In genomic region chr10:79768400-79768799, GRCm38 (mm10) we compare ENCODE assay signal across 8 mouse cellular contexts. TPM values are rescaled to one million over a fixed set of nuclear protein-coding genes. Genes with fewer than 3 reads are reported as not detected.
DNase-seq lines count a peak whose midpoint lies in the region; ATAC-seq and TF ChIP-seq lines count a peak whose summit lies in the region.

No protein-coding gene starts in this region.

- no peak for TF ChIP-seq POLR2A in liver, adult 2 months (IDR thresholded peaks at IDR 0.05; ENCODE audit: extremely low read depth, insufficient read depth, low read length)

- H3K27ac ChIP-seq in heart, embryonic 12.5 days (ENCODE audit: poor library complexity, severe bottlenecking): no peak overlapping the region
- no peak overlapping the region for H3K27ac ChIP-seq in liver, adult 2 months (replicated peaks; ENCODE audit: insufficient read depth, low read depth, low read length)

- 0 out of 2 replicates have a peak, but pooled peaks cover 5% of the 10 kb centered on the region for H3K27me3 ChIP-seq in heart, embryonic 12.5 days (replicated peaks)
- no peaks in the 10 kb centered on the region for H3K27me3 ChIP-seq in liver, adult 2 months (ENCODE audit: control insufficient read depth, insufficient read depth, low read length)
- no peaks in the 10 kb centered on the region for H3K27me3 ChIP-seq in splenic B cell, adult 2 months (ENCODE audit: control insufficient read depth, insufficient read depth, low read length, poor library complexity, severe bottlenecking)

- H3K4me2 ChIP-seq in heart, embryonic 12.5 days: no peak overlapping the region

- WGBS in heart, embryonic 12.5 days: 1% methylated on average over 5 of the region's 5 CpGs
- WGBS in liver, adult 2 months: 11% methylated on average over 5 of the region's 5 CpGs

- no peak overlapping the region for H3K9ac ChIP-seq in heart, embryonic 12.5 days
- no peak overlapping the region for H3K9ac ChIP-seq in liver, adult 2 months (ENCODE audit: low read depth, low read length)

- TF ChIP-seq CTCF in liver, adult 2 months (IDR thresholded peaks at IDR 0.05; ENCODE audit: low read depth, low read length): peak; percentile 90

- DNase-seq in heart, adult 18-20 months: peak; percentile 70 to 87
- DNase-seq in cerebellum, adult 8-10 months: peak; percentile 79
- DNase-seq in frontal cortex, postnatal 25 days (ENCODE audit: low spot score in 2 of 2): peak; percentile 63 to 70
- DNase-seq in kidney, adult 9 months: peak; percentile 88
- DNase-seq in liver, adult 2 months (ENCODE audit: extremely low read depth, low read depth, low spot score): peak; percentile 25
- DNase-seq in neural tube, embryonic 10.5 days (ENCODE audit: extremely low spot score, low spot score): peak; percentile 86
- peak; percentile 82 for DNase-seq in splenic B cell, adult 2 months (ENCODE audit: low read depth, low spot score)

- no peak overlapping the region for H3K4me3 ChIP-seq in heart, embryonic 12.5 days
- no peak overlapping the region for H3K4me3 ChIP-seq in liver, adult 2 months (ENCODE audit: insufficient read depth, low read depth, low read length)

- H3K9me3 ChIP-seq in heart, embryonic 12.5 days (replicated peaks): 0 out of 2 replicates have a peak, but pooled peaks cover 5% of the 10 kb centered on the region

- peaks cover 34% of the 10 kb centered on the region for H3K4me1 ChIP-seq in heart, embryonic 12.5 days (replicated peaks)
- peaks cover 20% of the 10 kb centered on the region for H3K4me1 ChIP-seq in liver, adult 2 months (ENCODE audit: control insufficient read depth, insufficient read depth, low read length)

- ATAC-seq in heart, embryonic 12.5 days (ENCODE audit: insufficient number of reproducible peaks, low FRiP score): no peak

- peaks cover 22% of the 10 kb centered on the region for H3K79me2 ChIP-seq in liver, adult 2 months (ENCODE audit: control insufficient read depth, insufficient read depth, low read length)

- no peaks in the 10 kb centered on the region for H3K36me3 ChIP-seq in heart, embryonic 12.5 days
- no peaks in the 10 kb centered on the region for H3K36me3 ChIP-seq in liver, adult 2 months (ENCODE audit: control insufficient read depth, insufficient read depth, low read length)
- no peaks in the 10 kb centered on the region for H3K36me3 ChIP-seq in splenic B cell, adult 2 months (ENCODE audit: control insufficient read depth, insufficient read depth, low read length, poor library complexity, severe bottlenecking)

RNA-seq across cellular contexts. Expression of gene Rnf126, which starts 1.6 kb away (rescaled TPM):
- total RNA-seq in heart, adult 18-20 months (2021): 10 to 100 TPM; 22.0 to 23.1 TPM
- polyA plus RNA-seq in heart, embryonic 12.5 days (2016; fragmentation: Nextera tagmentation; extraction: Ambion mirVana): 78.7 and 78.9 TPM in 2 replicates
- total RNA-seq in liver, adult 2 months (2014; rRNA removed): 7.6 and 11.7 TPM in 2 replicates
- 65.1 and 70.6 TPM in 2 replicates for polyA plus RNA-seq in liver, adult 2 months (2012; rRNA removed)

RNA-seq across cellular contexts. Expression of gene Fstl3, which starts 8.7 kb away (rescaled TPM):
- 1 to 10 TPM; 3.5 to 4.5 TPM for total RNA-seq in heart, adult 18-20 months (2021)
- polyA plus RNA-seq in heart, embryonic 12.5 days (2016; fragmentation: Nextera tagmentation; extraction: Ambion mirVana): 21.1 and 21.9 TPM in 2 replicates
- total RNA-seq in liver, adult 2 months (2014; rRNA removed): 0.09 and 0.27 TPM in 2 replicates
- 0.18 and 0.60 TPM in 2 replicates for polyA plus RNA-seq in liver, adult 2 months (2012; rRNA removed)

RNA-seq across cellular contexts. Expression of gene Fgf22, which starts 13.5 kb away (rescaled TPM):
- not detected for total RNA-seq in heart, adult 18-20 months (2021)
- 0.22 and 0.38 TPM in 2 replicates for polyA plus RNA-seq in heart, embryonic 12.5 days (2016; fragmentation: Nextera tagmentation; extraction: Ambion mirVana)
- not detected in 2 replicates for total RNA-seq in liver, adult 2 months (2014; rRNA removed)
- not detected in 2 replicates for polyA plus RNA-seq in liver, adult 2 months (2012; rRNA removed)

RNA-seq across cellular contexts. Expression of gene Polrmt, which starts 22.0 kb away (rescaled TPM):
- total RNA-seq in heart, adult 18-20 months (2021): 10 to 100 TPM; 46.3 to 49.5 TPM
- polyA plus RNA-seq in heart, embryonic 12.5 days (2016; fragmentation: Nextera tagmentation; extraction: Ambion mirVana): 35.4 and 35.9 TPM in 2 replicates
- total RNA-seq in liver, adult 2 months (2014; rRNA removed): 7.7 and 12.8 TPM in 2 replicates
- polyA plus RNA-seq in liver, adult 2 months (2012; rRNA removed): 32.7 and 42.4 TPM in 2 replicates

RNA-seq across cellular contexts. Expression of gene Prss57, which starts 22.4 kb away (rescaled TPM):
- not detected for total RNA-seq in heart, adult 18-20 months (2021)
- polyA plus RNA-seq in heart, embryonic 12.5 days (2016; fragmentation: Nextera tagmentation; extraction: Ambion mirVana): 0.24 TPM in 1 of 2 replicates, not detected in the other
- total RNA-seq in liver, adult 2 months (2014; rRNA removed): not detected in 2 replicates
- not detected in 2 replicates for polyA plus RNA-seq in liver, adult 2 months (2012; rRNA removed)

Comparison
In these comparisons a context has a peak if more than half of its experiments do, and no peak if none do; other contexts are left out.
1. DNase-seq: peak in every context shown above with its lines; median percentile 88 in kidney, adult 9 months; 86 in neural tube, embryonic 10.5 days; 82 in splenic B cell, adult 2 months; 79 in cerebellum, adult 8-10 months; 78 in heart, adult 18-20 months; 66 in frontal cortex, postnatal 25 days; 25 in liver, adult 2 months.